Mouse (Mus musculus) liver, embryonic 13.5 days (tissue): ENCODE measurements around the gene Ankrd37. TPM values are rescaled to one million over a fixed set of nuclear protein-coding genes. Genes with fewer than 3 reads are reported as not detected.

Experiments
- ATAC-seq: fragments of 200-750 bp; cut with Nextera tagmentation; 2 replicates; pipeline ENCODE4 v1.8.0; 2017; ENCODE audit warnings: low read depth, mild to moderate bottlenecking, moderate number of reproducible peaks, moderate library complexity
- DNase-seq: peaks from one replicate; pipeline ENCODE4 v3.0.0; 2022
- H3K27ac ChIP-seq: fragments of 300-500 bp; sonication (generic); 2 replicates; pipeline ENCODE4 v1.5.1; 2015; ENCODE audit warnings: moderate library complexity, mild to moderate bottlenecking, inconsistent platforms
- H3K27me3 ChIP-seq: fragments of 300-500 bp; sonication (generic); 2 replicates; pipeline ENCODE4 v1.6.1; 2015; ENCODE audit warnings: mild to moderate bottlenecking, inconsistent platforms
- H3K36me3 ChIP-seq: fragments of 300-500 bp; sonication (generic); 2 replicates; pipeline ENCODE4 v1.6.1; 2015; ENCODE audit warnings: mild to moderate bottlenecking, inconsistent platforms
- H3K4me1 ChIP-seq: fragments of 300-500 bp; sonication (generic); replicated peaks from 2 replicates; pipeline ENCODE4 v1.6.1; 2015; ENCODE audit warnings: inconsistent platforms
- H3K4me2 ChIP-seq: fragments of 300-500 bp; sonication (generic); 2 replicates; pipeline ENCODE4 v1.6.1; 2015; ENCODE audit warnings: inconsistent platforms, mild to moderate bottlenecking, moderate library complexity
- H3K4me3 ChIP-seq: fragments of 300-500 bp; sonication (generic); replicated peaks from 2 replicates; pipeline ENCODE4 v1.5.1; 2015; ENCODE audit warnings: mild to moderate bottlenecking, inconsistent platforms
- H3K9ac ChIP-seq: fragments of 300-500 bp; sonication (generic); 2 replicates; pipeline ENCODE4 v1.6.1; 2015; ENCODE audit warnings: mild to moderate bottlenecking, inconsistent platforms
- H3K9me3 ChIP-seq: fragments of 300-500 bp; sonication (generic); replicated peaks from 2 replicates; pipeline ENCODE4 v1.6.1; 2016; ENCODE audit warnings: inconsistent platforms
- WGBS: fragments of 180-500 bp; shearing (Covaris S2); methylation state at CpG from one replicate; pipeline ENCODE4 v1.1.7; 2015; ENCODE audit not compliant: insufficient replicate concordance; 5-methylcytosine and 5-hydroxymethylcytosine counted together
- polyA plus RNA-seq: library from polyadenylated mRNA; unstranded; fragments of >200 nt; fragmentation: Nextera tagmentation; extraction: Ambion mirVana; gene quantifications from 2 replicates; pipeline ENCODE4 v1.2.1, GENCODE M21; 2015

Ankrd37 gene
- polyA plus RNA-seq, 1 experiment from 2014 or later = 4.7 TPM

DNA sequence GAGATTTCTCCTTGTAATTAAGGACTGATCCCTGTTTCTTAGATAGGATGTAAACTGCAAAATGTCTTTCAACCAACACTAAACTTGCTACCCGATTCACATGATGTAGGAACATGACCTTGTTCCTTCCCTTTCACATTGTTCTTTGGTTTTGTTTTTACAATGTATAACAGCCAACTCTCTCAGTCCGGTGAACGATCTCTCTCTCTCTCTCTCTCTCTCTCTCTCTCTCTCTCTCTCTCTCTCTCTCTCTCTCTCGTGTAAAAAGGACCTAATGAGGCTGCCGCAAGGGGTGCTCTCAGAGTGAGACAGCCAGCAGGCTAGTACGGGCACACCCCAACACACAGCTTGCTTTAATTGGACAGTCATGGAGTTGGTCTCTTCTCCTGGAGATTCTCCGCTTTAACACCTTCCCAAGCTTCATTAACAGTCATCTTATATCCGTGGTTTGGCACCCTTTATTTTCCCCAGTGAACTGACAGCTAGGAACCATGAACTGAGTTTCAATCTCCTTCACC is 31.5 kb downstream of the Ankrd37 start:
- Histone ChIP-seq H3K9ac (peak overlapping the region; percentile 78), H3K4me1 (peaks cover 17% of the 10 kb centered on the region), H3K27ac (no peak overlapping the region), H3K36me3 (peaks cover 19% of the 10 kb centered on the region), H3K4me3 (0 out of 2 replicates have a peak overlapping the region, but pooled peaks have one; percentile 79), H3K27me3 (no peaks in the 10 kb centered on the region), H3K4me2 (peak overlapping the region; percentile 80), H3K9me3 (no peaks in the 10 kb centered on the region)
- 77% methylated on average over 8 of the region's 8 CpGs for WGBS
- ATAC-seq (no peak), DNase-seq (no peak)

DNA sequence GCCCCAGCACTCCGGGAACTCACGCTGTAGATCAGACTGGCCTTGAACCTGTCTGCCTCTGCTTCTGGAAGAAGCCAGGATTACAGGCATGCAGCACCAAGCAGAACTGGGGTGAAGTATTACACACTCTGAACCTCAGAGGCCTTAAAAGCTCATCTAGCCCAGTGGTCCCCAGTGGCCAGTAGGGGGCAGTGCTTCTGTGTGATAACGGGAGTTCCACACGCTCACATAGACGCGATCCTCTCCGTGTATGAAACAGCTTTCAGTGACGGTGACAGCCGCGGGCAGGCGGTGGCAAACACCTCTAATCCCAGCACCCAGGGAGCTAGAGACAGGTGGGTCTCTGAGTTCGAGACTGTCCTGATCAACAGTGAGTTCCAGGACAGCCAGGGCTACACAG is 34.6 kb downstream of the Ankrd37 start:
- H3K9ac ChIP-seq = no peak overlapping the region
- DNase-seq (no peak), ATAC-seq (no peak)
- no peaks in the 10 kb centered on the region for H3K9me3 ChIP-seq
- H3K27ac ChIP-seq = no peak overlapping the region
- H3K4me2 ChIP-seq = no peak overlapping the region
- peaks cover 10% of the 10 kb centered on the region for H3K4me1 ChIP-seq
- no peaks in the 10 kb centered on the region for H3K27me3 ChIP-seq
- H3K36me3 ChIP-seq = peaks cover 4% of the 10 kb centered on the region
- no peak overlapping the region for H3K4me3 ChIP-seq
- WGBS = 88% methylated on average over 12 of the region's 12 CpGs

DNA sequence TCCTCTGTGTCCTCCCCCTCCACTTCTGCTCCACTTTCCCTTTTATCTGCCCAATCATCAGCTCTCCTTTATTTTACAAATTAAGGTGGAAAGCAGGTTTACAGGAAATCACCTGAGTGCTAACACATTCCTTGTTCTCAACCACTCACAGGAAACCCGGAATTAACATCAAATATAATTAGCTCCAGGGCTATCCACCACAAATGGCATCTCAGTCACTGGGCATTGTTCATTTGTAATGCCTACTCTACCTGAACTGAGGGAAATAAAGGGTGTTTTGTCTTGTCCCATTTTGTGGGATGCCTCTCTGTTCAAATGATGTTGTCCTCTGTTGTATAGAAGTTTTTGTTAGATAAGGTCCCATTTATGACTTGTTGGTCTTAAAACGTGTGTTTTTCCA is 54.9 kb downstream of the Ankrd37 start:
- no peak for DNase-seq
- ATAC-seq = no peak
- H3K27ac ChIP-seq = no peak overlapping the region
- no peaks in the 10 kb centered on the region for H3K9me3 ChIP-seq
- H3K4me2 ChIP-seq = no peak overlapping the region
- no peak overlapping the region for H3K4me3 ChIP-seq
- 26% methylated on average over 2 of the region's 2 CpGs for WGBS
- H3K9ac ChIP-seq = no peak overlapping the region
- no peaks in the 10 kb centered on the region for H3K4me1 ChIP-seq
- H3K36me3 ChIP-seq = no peaks in the 10 kb centered on the region
- no peaks in the 10 kb centered on the region for H3K27me3 ChIP-seq

Other genes with a start within 250 kb of the Ankrd37 start
- 1.7 and 2.2 TPM in 2 replicates for gene Pdlim3, start 120.2 kb downstream of the Ankrd37 start, polyA plus RNA-seq
- not detected in 2 replicates for gene Ccdc110, start 71.1 kb downstream of the Ankrd37 start, polyA plus RNA-seq
- gene 1700029J07Rik, start 30.5 kb downstream of the Ankrd37 start, polyA plus RNA-seq = 0.56 and 0.70 TPM in 2 replicates
- 42.1 and 42.8 TPM in 2 replicates for gene Ufsp2, start 30.2 kb downstream of the Ankrd37 start, polyA plus RNA-seq
- 0.05 TPM in 1 of 2 replicates, not detected in the other for gene Lrp2bp, start 6.4 kb downstream of the Ankrd37 start, polyA plus RNA-seq
- 9.2 and 13.3 TPM in 2 replicates for gene Cfap97, start 146.1 kb upstream of the Ankrd37 start, polyA plus RNA-seq
- gene Snx25, start 146.5 kb upstream of the Ankrd37 start, polyA plus RNA-seq = 3.7 and 4.4 TPM in 2 replicates
- 124 and 129 TPM in 2 replicates for gene Slc25a4, start 205.6 kb upstream of the Ankrd37 start, polyA plus RNA-seq